Mouse (Mus musculus): ENCODE measurements around the gene Nxph3. TPM values are rescaled to one million over a fixed set of nuclear protein-coding genes. Genes with fewer than 3 reads are reported as not detected.

Nxph3 gene
- polyA plus RNA-seq, 2 experiments = 0.08 TPM; not detected in 1

DNA sequence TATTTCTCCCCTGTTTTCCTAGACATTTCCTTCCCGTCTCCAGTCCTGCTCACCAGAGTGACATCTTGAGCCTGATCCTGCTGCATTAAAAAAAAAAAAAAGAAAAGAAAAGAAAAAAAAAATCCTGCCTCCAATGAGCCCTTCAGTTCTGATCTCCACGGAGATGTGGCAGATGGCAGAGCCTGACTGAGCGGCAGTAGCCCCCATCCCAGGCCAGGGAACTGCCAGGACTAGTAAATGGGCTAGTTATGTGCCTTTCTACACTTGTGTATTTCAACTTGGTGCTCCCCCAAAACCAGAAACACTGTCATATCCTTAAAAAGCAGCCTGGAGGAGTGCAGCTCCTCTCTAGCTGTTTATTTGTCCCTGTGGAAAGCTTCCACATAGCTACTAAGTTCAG is 13.5 kb downstream of the Nxph3 start:
- ATAC-seq (ENCODE audit: insufficient read depth) = no peak
- TF ChIP-seq CTCF (IDR thresholded peaks at IDR 0.05; ENCODE audit: low read depth) = no peak
- no peak for TF ChIP-seq EP300 (IDR thresholded peaks at IDR 0.05; ENCODE audit: low read depth)
- no peak for DNase-seq (ENCODE audit: low read depth in 3 of 3, low spot score in 3 of 3)
- Histone ChIP-seq H3K4me2 (ENCODE audit: low read depth) (no peak overlapping the region), H3K27me3 (ENCODE audit: control insufficient read depth, insufficient read depth, low read length) (no peaks in the 10 kb centered on the region), H3K4me1 (replicated peaks; ENCODE audit: control insufficient read depth in 2 of 2, insufficient read depth in 2 of 2, low read length in 1 of 2) (no peaks in the 10 kb centered on the region), H3K36me3 (replicated peaks; ENCODE audit: control insufficient read depth, insufficient read depth, low read depth) (no peaks in the 10 kb centered on the region), H3K27ac (no peak overlapping the region), H3K9me3 (ENCODE audit: control insufficient read depth, low read length) (no peaks in the 10 kb centered on the region), H3K9ac (replicated peaks) (no peak overlapping the region), H3K4me3 (ENCODE audit: insufficient read depth in 1 of 2, low read depth in 2 of 2, low read length in 2 of 2) (no peak overlapping the region)
- WGBS (ENCODE audit: insufficient replicate concordance) = 53% methylated on average over 3 of the region's 3 CpGs

- no peaks in the 10 kb centered on the region for H3K9me3 ChIP-seq (ENCODE audit: control insufficient read depth, low read length)
- no peak overlapping the region for H3K27ac ChIP-seq
- H3K36me3 ChIP-seq (replicated peaks; ENCODE audit: control insufficient read depth, insufficient read depth, low read depth) = no peaks in the 10 kb centered on the region
- ATAC-seq (ENCODE audit: insufficient read depth) (no peak), DNase-seq (ENCODE audit: low read depth in 3 of 3, low spot score in 3 of 3) (no peak)
- H3K4me1 ChIP-seq (replicated peaks; ENCODE audit: control insufficient read depth in 2 of 2, insufficient read depth in 2 of 2, low read length in 1 of 2) = no peaks in the 10 kb centered on the region
- TF ChIP-seq CTCF (IDR thresholded peaks at IDR 0.05; ENCODE audit: low read depth) (no peak), EP300 (IDR thresholded peaks at IDR 0.05; ENCODE audit: low read depth) (no peak)
- no peak overlapping the region for H3K4me2 ChIP-seq (ENCODE audit: low read depth)
- no peaks in the 10 kb centered on the region for H3K27me3 ChIP-seq (ENCODE audit: control insufficient read depth, insufficient read depth, low read length)
- 27% methylated on average over 4 of the region's 4 CpGs for WGBS (ENCODE audit: insufficient replicate concordance)
- no peak overlapping the region for H3K9ac ChIP-seq (replicated peaks)
- H3K4me3 ChIP-seq (ENCODE audit: insufficient read depth in 1 of 2, low read depth in 2 of 2, low read length in 2 of 2) = no peak overlapping the region
These were observed 14.0 kb downstream of the Nxph3 start for GRCm38 (mm10) chr11:95500412-95500811.

GRCm38 (mm10) chr11:95497921-95498320 is 16.4 kb downstream of the Nxph3 start:
- no peak for TF ChIP-seq CTCF (IDR thresholded peaks at IDR 0.05; ENCODE audit: low read depth)
- TF ChIP-seq EP300 (IDR thresholded peaks at IDR 0.05; ENCODE audit: low read depth) = no peak
- no peak for DNase-seq (ENCODE audit: low read depth in 3 of 3, low spot score in 3 of 3)
- H3K36me3 ChIP-seq (replicated peaks; ENCODE audit: control insufficient read depth, insufficient read depth, low read depth) = peaks cover 2% of the 10 kb centered on the region
- no peaks in the 10 kb centered on the region for H3K27me3 ChIP-seq (ENCODE audit: control insufficient read depth, insufficient read depth, low read length)
- ATAC-seq (ENCODE audit: insufficient read depth) = no peak
- no peak overlapping the region for H3K4me3 ChIP-seq (ENCODE audit: insufficient read depth in 1 of 2, low read depth in 2 of 2, low read length in 2 of 2)
- 88% methylated on average over 5 of the region's 5 CpGs for WGBS (ENCODE audit: insufficient replicate concordance)
- H3K27ac ChIP-seq = no peak overlapping the region
- H3K4me2 ChIP-seq (ENCODE audit: low read depth) = no peak overlapping the region
- no peaks in the 10 kb centered on the region for H3K9me3 ChIP-seq (ENCODE audit: control insufficient read depth, low read length)
- no peak overlapping the region for H3K9ac ChIP-seq (replicated peaks)
- H3K4me1 ChIP-seq (replicated peaks; ENCODE audit: control insufficient read depth in 2 of 2, insufficient read depth in 2 of 2, low read length in 1 of 2) = no peaks in the 10 kb centered on the region

DNA sequence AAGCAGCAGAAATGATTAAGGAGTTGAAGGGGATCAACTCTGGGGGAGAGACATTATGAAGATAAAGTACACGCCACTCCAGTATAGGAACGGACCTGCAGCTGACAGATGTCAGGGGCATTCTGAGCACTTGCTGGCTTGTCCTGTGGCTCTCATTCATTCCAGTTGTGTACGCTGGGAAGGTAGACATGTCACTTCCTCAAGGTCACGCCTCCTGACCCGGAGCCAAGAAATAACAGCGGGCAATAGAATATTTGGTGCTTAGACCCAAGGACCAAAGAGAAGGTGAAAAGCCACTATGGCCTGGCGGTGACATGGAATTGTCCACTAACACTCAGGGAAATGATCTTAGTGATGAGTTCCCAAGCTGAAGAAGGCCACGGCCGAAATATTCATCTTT is 18.5 kb downstream of the Nxph3 start:
- H3K4me2 ChIP-seq (ENCODE audit: low read depth) = no peak overlapping the region
- peaks cover 10% of the 10 kb centered on the region for H3K36me3 ChIP-seq (replicated peaks; ENCODE audit: control insufficient read depth, insufficient read depth, low read depth)
- H3K9ac ChIP-seq (replicated peaks) = no peak overlapping the region
- TF ChIP-seq EP300 (IDR thresholded peaks at IDR 0.05; ENCODE audit: low read depth) (no peak), CTCF (IDR thresholded peaks at IDR 0.05; ENCODE audit: low read depth) (no peak)
- H3K27ac ChIP-seq = no peak overlapping the region
- H3K4me1 ChIP-seq (replicated peaks; ENCODE audit: control insufficient read depth in 2 of 2, insufficient read depth in 2 of 2, low read length in 1 of 2) = no peaks in the 10 kb centered on the region
- no peaks in the 10 kb centered on the region for H3K9me3 ChIP-seq (ENCODE audit: control insufficient read depth, low read length)
- WGBS (ENCODE audit: insufficient replicate concordance) = 82% methylated on average over 9 of the region's 9 CpGs
- no peaks in the 10 kb centered on the region for H3K27me3 ChIP-seq (ENCODE audit: control insufficient read depth, insufficient read depth, low read length)
- ATAC-seq (ENCODE audit: insufficient read depth) (no peak), DNase-seq (ENCODE audit: low read depth in 3 of 3, low spot score in 3 of 3) (no peak)
- no peak overlapping the region for H3K4me3 ChIP-seq (ENCODE audit: insufficient read depth in 1 of 2, low read depth in 2 of 2, low read length in 2 of 2)

DNA sequence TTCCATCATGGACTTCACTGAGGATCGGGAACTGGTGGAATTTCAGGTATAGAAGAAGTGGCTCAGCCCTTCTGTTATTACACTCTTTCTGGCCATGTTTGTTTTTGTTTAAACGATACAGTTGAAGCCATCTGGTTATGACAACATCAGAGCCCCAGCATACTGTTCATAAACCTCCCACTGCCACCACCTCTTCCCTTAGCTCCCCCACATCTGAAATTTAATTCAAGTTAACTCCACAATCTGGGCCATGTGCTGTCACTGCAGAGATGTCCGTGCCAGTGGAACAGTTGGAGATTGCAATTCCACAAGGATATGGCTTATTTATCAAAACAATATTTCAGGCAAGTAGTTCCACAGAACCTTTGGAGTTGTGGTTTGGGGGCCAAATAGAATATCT is 20.0 kb downstream of the Nxph3 start:
- H3K27ac ChIP-seq = no peak overlapping the region
- peaks cover 17% of the 10 kb centered on the region for H3K36me3 ChIP-seq (replicated peaks; ENCODE audit: control insufficient read depth, insufficient read depth, low read depth)
- no peak overlapping the region for H3K4me3 ChIP-seq (ENCODE audit: insufficient read depth in 1 of 2, low read depth in 2 of 2, low read length in 2 of 2)
- no peak overlapping the region for H3K4me2 ChIP-seq (ENCODE audit: low read depth)
- ATAC-seq (ENCODE audit: insufficient read depth) (no peak), DNase-seq (ENCODE audit: low read depth in 3 of 3, low spot score in 3 of 3) (no peak)
- no peaks in the 10 kb centered on the region for H3K27me3 ChIP-seq (ENCODE audit: control insufficient read depth, insufficient read depth, low read length)
- H3K9me3 ChIP-seq (ENCODE audit: control insufficient read depth, low read length) = no peaks in the 10 kb centered on the region
- no peak overlapping the region for H3K9ac ChIP-seq (replicated peaks)
- no peaks in the 10 kb centered on the region for H3K4me1 ChIP-seq (replicated peaks; ENCODE audit: control insufficient read depth in 2 of 2, insufficient read depth in 2 of 2, low read length in 1 of 2)
- no peak for TF ChIP-seq CTCF (IDR thresholded peaks at IDR 0.05; ENCODE audit: low read depth)
- no peak for TF ChIP-seq EP300 (IDR thresholded peaks at IDR 0.05; ENCODE audit: low read depth)
- 83% methylated on average over 3 of the region's 3 CpGs for WGBS (ENCODE audit: insufficient replicate concordance)

All from liver, embryonic 14.5 days (tissue).